Mouse (Mus musculus) C2C12 (cell line): ENCODE measurements at regions not wholly inside any gene's neighbourhood (a gene's known extent, or its start where the extent isn't known, plus 50 kb on each side); places are given as distances from the start of the nearest gene placed in this dataset.
"Not testable (repeated sequence)": the region's sequence is repeated elsewhere in the genome, so short reads cannot be mapped to it uniquely, and the experiment has no call there.

Source experiments
- H3K27me3 ChIP-seq: one replicate; pipeline ENCODE4 v1.6.1; 2011; ENCODE audit not compliant: control insufficient read depth, insufficient read depth, insufficient read length
- H3K36me3 ChIP-seq: one replicate; pipeline ENCODE4 v1.6.1; 2011; ENCODE audit not compliant: control insufficient read depth, insufficient read depth
- H3K4me3 ChIP-seq: one replicate; pipeline ENCODE4 v1.5.1; 2011; ENCODE audit warnings: mild to moderate bottlenecking, control low read depth; ENCODE audit not compliant: poor library complexity, insufficient read depth, severe bottlenecking
- H3K79me2 ChIP-seq: one replicate; pipeline ENCODE4 v1.6.1; 2011; ENCODE audit not compliant: control insufficient read depth, insufficient read depth
- H3K79me3 ChIP-seq: one replicate; pipeline ENCODE4 v1.6.1; 2011; ENCODE audit warnings: low read depth, control low read depth
- H3ac ChIP-seq: one replicate; pipeline ENCODE3; 2011; ENCODE audit warnings: low read depth; ENCODE audit not compliant: control insufficient read depth, insufficient read length
- CEBPB ChIP-seq: IDR thresholded peaks from one replicate; pipeline ENCODE4 v1.6.1; 2011; ENCODE audit warnings: low read depth, mild to moderate bottlenecking, control low read depth, moderate library complexity
- CTCF ChIP-seq: IDR thresholded peaks from one replicate; pipeline ENCODE4 v1.5.1; 2011; ENCODE audit not compliant: control insufficient read depth, insufficient read depth, insufficient read length
- FOSL1 ChIP-seq: IDR thresholded peaks from one replicate; pipeline ENCODE4 v1.8.0; 2011; ENCODE audit warnings: mild to moderate bottlenecking, low read length; ENCODE audit not compliant: poor library complexity, insufficient read depth, severe bottlenecking
- MAX ChIP-seq: IDR thresholded peaks from one replicate; pipeline ENCODE4 v1.6.1; 2011; ENCODE audit warnings: mild to moderate bottlenecking, control low read depth
- MYOD1 ChIP-seq: IDR thresholded peaks from one replicate; pipeline ENCODE4 v1.6.1; 2011; ENCODE audit warnings: low read depth; ENCODE audit not compliant: control insufficient read depth, insufficient read length
- MYOG ChIP-seq: IDR thresholded peaks from one replicate; pipeline ENCODE4 v1.6.1; 2011; ENCODE audit not compliant: control insufficient read depth, insufficient read length; ENCODE audit errors: extremely low read depth
- USF1 ChIP-seq: IDR thresholded peaks from one replicate; pipeline ENCODE4 v1.6.1; 2011; ENCODE audit warnings: low read depth, mild to moderate bottlenecking, control low read depth, moderate library complexity

GRCm38 (mm10) chr16:31564926-31565325 is 98.3 kb upstream of the Dlg1 start:
- H3K79me3 ChIP-seq, result no peaks in the 10 kb centered on the region
- TF ChIP-seq CTCF (no peak), CEBPB (no peak), FOSL1 (no peak), MAX (no peak), MYOG (no peak), USF1 (no peak), MYOD1 (no peak)
- H3K27me3 ChIP-seq, result no peaks in the 10 kb centered on the region
- no peaks in the 10 kb centered on the region for H3K36me3 ChIP-seq
- no peak overlapping the region for H3K4me3 ChIP-seq
- H3K79me2 ChIP-seq, result no peaks in the 10 kb centered on the region
- H3ac ChIP-seq, result no peak overlapping the region

GRCm38 (mm10) chr16:31568316-31568715 is 94.9 kb upstream of the Dlg1 start:
- no peaks in the 10 kb centered on the region for H3K79me3 ChIP-seq
- H3K4me3 ChIP-seq, result no peak overlapping the region
- no peak overlapping the region for H3ac ChIP-seq
- H3K36me3 ChIP-seq, result no peaks in the 10 kb centered on the region
- TF ChIP-seq FOSL1 (peak; percentile 44), CTCF (no peak), MAX (peak; percentile 83), MYOG (no peak)
- H3K79me2 ChIP-seq, result no peaks in the 10 kb centered on the region
- H3K27me3 ChIP-seq, result no peaks in the 10 kb centered on the region

GRCm38 (mm10) chr16:31569871-31570270 is 93.4 kb upstream of the Dlg1 start:
- no peaks in the 10 kb centered on the region for H3K79me2 ChIP-seq
- H3K4me3 ChIP-seq, result no peak overlapping the region
- H3K36me3 ChIP-seq, result no peaks in the 10 kb centered on the region
- H3ac ChIP-seq, result no peak overlapping the region
- no peaks in the 10 kb centered on the region for H3K79me3 ChIP-seq
- TF ChIP-seq MYOD1 (no peak), MAX (no peak), USF1 (no peak)
- H3K27me3 ChIP-seq, result no peaks in the 10 kb centered on the region

GRCm38 (mm10) chr16:31570311-31571139 is 92.7 kb upstream of the Dlg1 start:
- TF ChIP-seq MAX (peak; percentile 28), MYOG (no peak), FOSL1 (peak; percentile 65), MYOD1 (no peak)
- Histone ChIP-seq H3K4me3 (no peak overlapping the region), H3K36me3 (no peaks in the 10 kb centered on the region), H3K79me3 (no peaks in the 10 kb centered on the region), H3K27me3 (no peaks in the 10 kb centered on the region), H3K79me2 (no peaks in the 10 kb centered on the region), H3ac (no peak overlapping the region)

DNA sequence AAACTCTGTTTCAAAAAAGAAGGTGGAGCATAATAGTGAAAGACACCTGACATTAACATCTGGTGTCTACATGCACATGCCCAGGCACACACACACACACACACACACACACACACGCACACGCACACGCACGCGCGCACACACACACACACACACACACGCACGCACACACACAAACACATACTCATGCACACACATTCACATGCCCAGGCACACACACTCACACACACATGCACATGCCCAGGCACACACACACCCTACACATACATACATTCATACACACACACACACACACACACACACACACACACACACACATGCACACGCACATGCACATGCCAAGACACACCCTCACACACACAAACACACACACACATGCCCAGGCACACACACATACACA is 89.4 kb upstream of the Dlg1 start:
- H3K79me3 ChIP-seq, result not testable (repeated sequence)

GRCm38 (mm10) chr16:31575646-31576045 is 87.6 kb upstream of the Dlg1 start:
- H3K36me3 ChIP-seq, H3K79me2 ChIP-seq, H3ac ChIP-seq, H3K27me3 ChIP-seq, H3K4me3 ChIP-seq, H3K79me3 ChIP-seq: not testable (repeated sequence)

More for the DNA sequence above, 89.4 kb upstream of the Dlg1 start:
- not testable (repeated sequence) for H3ac ChIP-seq, H3K79me2 ChIP-seq, H3K4me3 ChIP-seq, H3K27me3 ChIP-seq, H3K36me3 ChIP-seq

- no peaks in the 10 kb centered on the region for H3K27me3 ChIP-seq
- H3ac ChIP-seq, result no peak overlapping the region
- TF ChIP-seq CEBPB (no peak), MYOD1 (no peak), USF1 (no peak), MAX (no peak), MYOG (no peak), CTCF (no peak), FOSL1 (no peak)
- no peaks in the 10 kb centered on the region for H3K79me2 ChIP-seq
- no peak overlapping the region for H3K4me3 ChIP-seq
- no peaks in the 10 kb centered on the region for H3K79me3 ChIP-seq
- no peaks in the 10 kb centered on the region for H3K36me3 ChIP-seq
These were observed 86.8 kb upstream of the Dlg1 start for GRCm38 (mm10) chr16:31576422-31576821.
